Mouse (Mus musculus): Measurements from ENCODE around the gene Ptprcap. TPM values are rescaled to one million over a fixed set of nuclear protein-coding genes. Genes with fewer than 3 reads are reported as not detected.

Gene Ptprcap
- polyA plus RNA-seq, 1 experiment from 2014 or later, result 1.2 TPM

DNA sequence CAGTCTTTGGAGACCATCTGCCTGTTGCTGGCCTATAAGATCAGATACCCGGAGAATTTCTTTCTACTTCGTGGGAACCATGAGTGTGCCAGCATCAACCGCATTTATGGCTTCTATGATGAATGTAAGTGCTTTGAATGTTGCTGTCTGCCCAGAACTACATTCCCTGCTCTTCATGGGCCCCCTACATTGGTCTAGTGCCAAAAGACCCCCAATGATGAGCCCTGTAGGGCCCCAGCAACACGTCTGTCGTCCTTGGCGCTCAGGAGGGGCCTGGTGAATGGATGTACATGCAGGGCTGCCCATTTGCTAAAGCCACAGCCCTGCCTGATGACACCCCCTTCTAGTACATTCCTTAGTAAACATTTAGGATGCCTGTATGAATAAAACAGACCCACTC is 39.7 kb downstream of the Ptprcap start:
- WGBS, result 59% methylated on average over 6 of the region's 6 CpGs
- Histone ChIP-seq H3K4me3 (replicated peaks) (peak overlapping the region; percentile 87), H3K9ac (peak overlapping the region; percentile 99), H3K27ac (peak overlapping the region; percentile 98; the same call in 1 of the 2 replicates), H3K4me2 (peak overlapping the region; percentile 77), H3K36me3 (peaks cover 49% of the 10 kb centered on the region), H3K9me3 (replicated peaks) (no peaks in the 10 kb centered on the region), H3K4me1 (peaks cover 65% of the 10 kb centered on the region), H3K27me3 (no peaks in the 10 kb centered on the region)
- no peak for ATAC-seq (replicated peaks; ENCODE audit: low FRiP score)

DNA sequence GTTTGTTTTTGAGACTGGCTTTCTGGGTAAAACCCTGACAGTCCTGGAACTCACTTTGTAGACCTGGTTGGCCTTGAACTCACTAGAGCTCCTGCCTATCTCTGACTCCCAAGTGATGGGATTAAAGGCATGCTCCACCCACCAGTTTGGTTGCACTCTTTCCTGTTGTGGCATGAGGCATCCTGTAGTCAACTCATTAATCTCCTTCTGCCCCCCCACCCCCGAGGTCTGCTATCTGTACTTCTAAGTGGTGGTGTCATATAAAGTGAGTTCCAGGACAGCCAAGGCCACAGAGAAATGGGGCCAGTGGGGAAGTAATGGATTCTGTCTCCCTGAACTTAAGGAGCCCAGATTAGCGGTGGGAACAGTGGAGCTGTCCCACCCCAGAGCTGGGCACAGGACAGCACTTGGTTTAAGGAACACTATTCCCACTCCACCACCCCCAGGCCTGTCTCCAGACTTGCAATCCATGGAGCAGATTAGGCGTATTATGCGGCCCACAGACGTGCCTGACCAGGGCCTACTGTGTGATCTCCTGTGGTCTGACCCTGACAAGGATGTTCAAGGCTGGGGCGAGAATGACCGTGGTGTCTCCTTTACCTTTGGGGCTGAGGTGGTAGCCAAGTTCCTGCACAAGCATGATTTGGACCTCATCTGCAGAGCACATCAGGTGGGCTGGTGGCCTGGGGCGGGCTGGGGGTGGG is 40.8 kb downstream of the Ptprcap start:
- Histone ChIP-seq H3K27ac (no peak overlapping the region), H3K4me1 (peaks cover 64% of the 10 kb centered on the region), H3K4me3 (replicated peaks) (peak overlapping the region; percentile 87; the same call in 1 of the 2 replicates), H3K27me3 (no peaks in the 10 kb centered on the region), H3K4me2 (0 out of 2 replicates have a peak overlapping the region, but pooled peaks have one; percentile 77), H3K9ac (no peak overlapping the region), H3K9me3 (replicated peaks) (no peaks in the 10 kb centered on the region), H3K36me3 (peaks cover 59% of the 10 kb centered on the region)
- no peak for ATAC-seq (replicated peaks; ENCODE audit: low FRiP score)
- WGBS, result 83% methylated on average over 8 of the region's 8 CpGs

DNA sequence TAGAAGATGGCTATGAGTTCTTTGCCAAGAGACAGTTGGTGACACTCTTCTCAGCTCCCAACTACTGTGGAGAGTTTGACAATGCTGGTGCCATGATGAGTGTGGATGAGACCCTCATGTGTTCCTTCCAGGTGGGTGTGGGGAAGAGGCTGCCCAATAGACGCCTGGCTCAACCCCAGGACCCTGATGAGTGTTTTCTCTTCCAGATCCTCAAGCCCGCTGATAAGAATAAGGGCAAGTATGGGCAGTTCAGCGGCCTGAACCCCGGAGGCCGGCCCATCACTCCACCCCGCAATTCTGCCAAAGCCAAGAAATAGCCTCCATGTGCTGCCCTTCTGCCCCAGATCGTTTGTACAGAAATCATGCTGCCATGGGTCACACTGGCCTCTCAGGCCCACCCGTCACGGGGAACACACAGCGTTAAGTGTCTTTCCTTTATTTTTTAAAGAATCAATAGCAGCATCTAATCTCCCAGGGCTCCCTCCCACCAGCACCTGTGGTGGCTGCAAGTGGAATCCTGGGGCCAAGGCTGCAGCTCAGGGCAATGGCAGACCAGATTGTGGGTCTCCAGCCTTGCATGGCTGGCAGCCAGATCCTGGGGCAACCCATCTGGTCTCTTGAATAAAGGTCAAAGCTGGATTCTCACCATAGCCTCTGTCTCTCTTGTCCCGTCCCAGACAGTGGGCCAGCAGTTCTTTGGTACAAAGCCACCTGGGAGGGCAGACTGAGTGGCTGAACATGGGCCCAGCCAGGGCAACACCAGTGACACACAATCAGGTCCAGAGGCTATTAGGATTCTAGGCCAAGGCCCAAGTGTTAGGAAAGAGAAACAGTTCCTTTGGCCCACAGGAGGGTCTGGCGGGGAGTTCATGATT is 41.6 kb downstream of the Ptprcap start:
- H3K4me3 ChIP-seq (replicated peaks), result no peak overlapping the region
- H3K36me3 ChIP-seq, result peaks cover 67% of the 10 kb centered on the region
- 76% methylated on average over 12 of the region's 12 CpGs for WGBS
- H3K4me1 ChIP-seq, result peaks cover 70% of the 10 kb centered on the region
- 0 out of 2 replicates have a peak overlapping the region, but pooled peaks have one; percentile 45 for H3K27ac ChIP-seq
- 0 out of 2 replicates have a peak overlapping the region, but pooled peaks have one; percentile 77 for H3K4me2 ChIP-seq
- ATAC-seq (replicated peaks; ENCODE audit: low FRiP score), result no peak
- no peaks in the 10 kb centered on the region for H3K27me3 ChIP-seq
- no peak overlapping the region for H3K9ac ChIP-seq
- no peaks in the 10 kb centered on the region for H3K9me3 ChIP-seq (replicated peaks)

DNA sequence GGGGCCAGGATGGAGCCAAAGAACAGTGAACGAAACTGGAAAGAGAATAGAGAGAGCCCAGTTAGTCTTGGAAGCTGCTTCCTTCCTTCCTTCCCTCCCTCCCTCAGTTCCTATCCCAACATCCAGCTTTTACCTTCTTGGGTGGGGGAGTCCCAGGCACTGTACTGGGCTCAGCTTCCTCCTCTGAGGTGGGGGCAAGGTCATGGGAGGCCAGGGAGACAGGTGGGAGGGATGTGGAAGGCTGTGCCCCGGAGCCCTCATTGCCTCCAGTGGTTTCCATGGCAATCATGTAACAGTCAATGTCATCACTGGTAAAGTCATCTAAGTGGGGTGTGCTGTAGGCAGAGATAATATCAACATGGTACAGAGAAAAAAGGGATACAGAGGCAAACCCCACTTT is 42.6 kb downstream of the Ptprcap start:
- 27% methylated on average over 2 of the region's 2 CpGs for WGBS

DNA sequence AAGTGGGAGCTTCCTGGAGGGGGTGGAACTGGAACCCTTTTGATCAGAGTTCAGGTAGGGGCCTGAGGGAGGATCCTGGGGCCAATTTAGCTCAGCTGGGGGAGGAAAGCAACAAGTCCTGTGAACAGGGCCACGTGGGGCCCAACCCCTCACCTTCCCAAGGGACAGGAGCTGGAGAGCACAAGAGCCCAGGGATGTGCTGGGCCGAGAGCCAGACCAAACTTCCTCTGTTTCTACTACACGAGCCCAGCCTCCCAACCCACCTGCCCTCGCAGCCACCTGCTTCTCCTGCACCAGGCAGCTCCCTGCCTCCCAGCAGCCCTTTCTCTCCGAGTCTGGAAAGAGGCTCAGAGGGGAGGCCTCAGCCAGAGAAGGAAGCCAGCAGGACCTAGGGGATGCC is 43.1 kb downstream of the Ptprcap start:
- H3K36me3 ChIP-seq, result peaks cover 70% of the 10 kb centered on the region
- H3K4me3 ChIP-seq (replicated peaks), result no peak overlapping the region
- H3K27me3 ChIP-seq, result no peaks in the 10 kb centered on the region
- H3K27ac ChIP-seq, result peak overlapping the region; percentile 45
- ATAC-seq (replicated peaks; ENCODE audit: low FRiP score), result no peak
- H3K4me2 ChIP-seq, result no peak overlapping the region
- peaks cover 67% of the 10 kb centered on the region for H3K4me1 ChIP-seq
- WGBS, result 6% methylated on average over 5 of the region's 5 CpGs
- H3K9me3 ChIP-seq (replicated peaks), result no peaks in the 10 kb centered on the region
- no peak overlapping the region for H3K9ac ChIP-seq

More for the DNA sequence above, 42.6 kb downstream of the Ptprcap start:
- H3K27ac ChIP-seq, result peak overlapping the region; percentile 45
- H3K9ac ChIP-seq, result no peak overlapping the region
- H3K4me2 ChIP-seq, result no peak overlapping the region
- no peaks in the 10 kb centered on the region for H3K27me3 ChIP-seq
- peaks cover 72% of the 10 kb centered on the region for H3K4me1 ChIP-seq
- H3K9me3 ChIP-seq (replicated peaks), result no peaks in the 10 kb centered on the region
- peaks cover 70% of the 10 kb centered on the region for H3K36me3 ChIP-seq
- H3K4me3 ChIP-seq (replicated peaks), result no peak overlapping the region
- ATAC-seq (replicated peaks; ENCODE audit: low FRiP score), result no peak

DNA sequence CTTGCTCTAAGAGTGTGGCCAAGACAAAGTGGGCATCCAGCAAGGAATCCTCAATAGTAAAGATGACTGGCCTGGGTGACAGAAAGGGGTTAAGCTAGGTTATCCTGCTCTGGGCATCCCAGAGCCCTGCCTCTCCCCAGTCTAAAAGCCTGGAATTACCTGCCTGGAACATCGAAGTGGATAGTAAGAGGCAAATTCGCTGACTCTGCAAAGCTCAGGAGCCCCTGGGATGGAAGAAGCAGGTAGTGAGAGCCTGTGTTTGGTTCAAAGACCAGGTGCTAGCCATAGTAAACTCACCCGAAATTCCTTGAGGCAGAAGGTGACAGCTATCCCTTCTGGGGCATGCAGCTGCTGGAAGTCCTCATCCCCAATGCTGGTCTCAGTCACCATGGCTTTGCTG is 43.8 kb downstream of the Ptprcap start:
- Histone ChIP-seq H3K27ac (0 out of 2 replicates have a peak overlapping the region, but pooled peaks have one; percentile 45), H3K4me3 (replicated peaks) (no peak overlapping the region), H3K36me3 (peaks cover 70% of the 10 kb centered on the region), H3K9me3 (replicated peaks) (no peaks in the 10 kb centered on the region), H3K4me1 (peaks cover 72% of the 10 kb centered on the region), H3K27me3 (no peaks in the 10 kb centered on the region), H3K4me2 (no peak overlapping the region), H3K9ac (no peak overlapping the region; the same call in 1 of the 2 replicates)
- 63% methylated on average over 3 of the region's 3 CpGs for WGBS
- ATAC-seq (replicated peaks; ENCODE audit: low FRiP score), result no peak

DNA sequence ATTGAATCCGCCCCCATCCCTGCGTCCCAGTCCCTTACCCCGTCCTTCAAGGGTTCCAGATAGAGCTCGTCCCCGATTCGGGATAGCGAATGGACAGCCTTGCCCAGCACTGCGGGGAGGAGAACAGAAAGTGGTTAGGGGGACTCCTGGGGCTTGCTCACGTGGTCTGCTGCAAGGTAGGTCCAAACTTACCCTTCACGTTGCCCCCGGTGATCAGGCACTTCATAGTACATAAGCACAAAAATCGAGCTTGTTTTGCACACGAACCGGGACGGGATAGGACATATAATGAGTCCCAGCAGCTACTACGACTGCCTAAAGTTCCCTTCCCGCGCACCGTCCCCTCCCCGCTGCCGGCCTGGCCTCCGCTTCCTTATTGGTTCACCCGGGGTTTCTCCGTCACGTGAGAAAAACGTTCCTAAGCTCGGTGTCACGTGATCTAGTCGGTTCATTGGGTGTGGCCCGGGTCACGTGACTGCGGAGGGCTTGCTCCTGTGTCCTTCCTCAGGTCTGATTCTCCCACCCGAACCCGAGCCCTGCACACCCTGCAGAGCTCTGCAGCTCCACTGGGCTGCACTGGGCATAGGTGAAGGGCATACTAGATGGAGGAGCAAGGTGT is 48.0 kb downstream of the Ptprcap start, which contains the start of gene Rad9a:
Gene Rad9a (minus strand): TSS at position 372 of the 619 bp plus-strand sequence.
- peak; percentile 81 for ATAC-seq (replicated peaks; ENCODE audit: low FRiP score)
- Histone ChIP-seq H3K9ac (peak within 1 kb of the TSS; percentile 75), H3K36me3 (peaks cover 37% of the 10 kb centered on the region), H3K4me3 (replicated peaks) (peak within 1 kb of the TSS; percentile 76), H3K27me3 (peaks cover 5% of the 10 kb centered on the region; the same call in 1 of the 2 replicates), H3K9me3 (replicated peaks) (no peaks in the 10 kb centered on the region), H3K4me2 (peak within 1 kb of the TSS; percentile 92), H3K27ac (peak within 1 kb of the TSS; percentile 84), H3K4me1 (peaks cover 44% of the 10 kb centered on the region)
- WGBS, result 0% methylated on average over 34 of the region's 34 CpGs

DNA sequence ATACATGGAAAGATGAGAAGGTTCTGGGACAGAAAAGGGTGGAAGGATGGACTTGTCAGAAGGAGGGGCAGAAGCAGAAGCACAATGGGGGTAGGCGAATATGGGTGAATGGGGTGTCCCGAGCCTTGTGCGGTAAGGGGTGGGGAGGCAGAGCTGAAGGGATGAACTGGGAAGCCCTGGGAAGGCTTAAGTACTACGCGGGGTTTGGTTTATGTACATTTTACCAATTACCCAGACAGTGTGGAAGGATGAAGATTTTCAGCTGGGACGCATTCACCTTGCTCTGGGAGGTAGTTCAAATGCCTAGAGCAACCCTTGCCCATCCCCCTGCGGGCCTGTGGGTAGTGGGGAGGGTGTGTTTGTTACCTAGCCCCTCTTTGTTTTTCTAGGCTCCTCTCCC is 48.7 kb downstream of the Ptprcap start:
- peak overlapping the region; percentile 75 for H3K9ac ChIP-seq
- peak overlapping the region; percentile 92 for H3K4me2 ChIP-seq
- H3K27ac ChIP-seq, result peak overlapping the region; percentile 49; the same call in 1 of the 2 replicates
- H3K9me3 ChIP-seq (replicated peaks), result no peaks in the 10 kb centered on the region
- no peak for ATAC-seq (replicated peaks; ENCODE audit: low FRiP score)
- peaks cover 30% of the 10 kb centered on the region for H3K36me3 ChIP-seq
- 21% methylated on average over 7 of the region's 7 CpGs for WGBS
- H3K27me3 ChIP-seq, result peaks cover 5% of the 10 kb centered on the region; the same call in 1 of the 2 replicates
- peak overlapping the region; percentile 76 for H3K4me3 ChIP-seq (replicated peaks)
- H3K4me1 ChIP-seq, result peaks cover 37% of the 10 kb centered on the region

DNA sequence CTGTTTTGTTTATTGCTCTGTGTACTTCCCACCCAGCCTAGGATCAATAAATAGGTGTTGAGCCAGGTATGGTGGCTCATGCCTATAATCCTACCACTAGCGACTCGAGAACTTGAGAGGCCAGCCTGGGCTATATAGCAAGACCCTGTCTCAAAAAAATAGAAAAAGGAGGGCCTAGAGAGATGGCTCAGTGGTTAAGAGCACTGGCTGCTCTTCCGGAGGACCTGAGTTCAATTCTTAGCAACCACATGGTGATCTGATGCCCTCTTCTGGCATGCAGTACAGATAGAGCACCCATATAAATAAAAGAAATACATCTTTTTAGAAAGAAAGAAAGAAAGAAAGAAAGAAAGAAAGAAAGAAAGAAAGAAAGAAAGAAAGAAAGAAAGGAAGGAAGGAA is 49.7 kb downstream of the Ptprcap start:
- H3K36me3 ChIP-seq, result peaks cover 20% of the 10 kb centered on the region
- no peak overlapping the region for H3K9ac ChIP-seq
- no peak overlapping the region for H3K4me2 ChIP-seq
- H3K27me3 ChIP-seq, result peaks cover 5% of the 10 kb centered on the region; the same call in 1 of the 2 replicates
- H3K27ac ChIP-seq, result no peak overlapping the region
- WGBS, result 63% methylated on average over 3 of the region's 3 CpGs
- no peak overlapping the region for H3K4me3 ChIP-seq (replicated peaks)
- peaks cover 29% of the 10 kb centered on the region for H3K4me1 ChIP-seq
- H3K9me3 ChIP-seq (replicated peaks), result no peaks in the 10 kb centered on the region
- ATAC-seq (replicated peaks; ENCODE audit: low FRiP score), result no peak

DNA sequence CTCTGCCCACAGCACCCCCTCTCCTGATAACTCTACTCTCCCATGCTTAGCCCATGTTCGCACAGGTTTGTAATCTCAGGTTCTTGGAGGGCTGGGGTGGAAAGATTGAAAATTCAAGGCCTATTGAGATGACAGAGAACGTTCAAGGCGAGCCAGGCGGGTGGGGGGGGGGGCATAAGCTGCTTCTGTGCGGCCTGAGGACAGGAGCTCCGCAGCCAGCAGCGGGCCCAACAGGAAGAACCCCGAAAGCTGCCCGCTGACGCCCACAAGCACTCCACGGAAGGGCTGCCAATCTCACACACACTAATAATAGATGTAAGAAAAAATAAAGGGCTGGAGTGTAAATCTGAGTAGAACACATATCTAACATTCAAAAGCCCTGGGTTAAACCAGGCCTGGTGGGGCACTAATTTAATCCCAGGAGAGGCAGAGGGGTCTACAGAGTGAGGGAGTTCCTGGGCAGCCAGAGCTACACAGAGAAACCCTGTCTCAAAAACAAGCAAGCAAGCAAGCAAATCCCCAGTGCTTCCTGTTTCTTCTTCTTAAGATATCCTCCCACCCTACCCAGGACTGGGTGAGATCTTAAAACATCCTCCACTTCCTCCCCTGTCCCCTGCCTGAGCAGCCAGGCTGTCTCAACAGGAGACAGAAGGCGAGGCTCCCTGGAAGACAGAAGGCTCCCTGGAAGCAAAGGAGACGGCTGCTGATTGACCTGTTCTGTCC is 50.4 kb downstream of the Ptprcap start:
- ATAC-seq (replicated peaks; ENCODE audit: low FRiP score), result no peak
- Histone ChIP-seq H3K27ac (peak overlapping the region; percentile 15; the same call in 1 of the 2 replicates), H3K4me3 (replicated peaks) (no peak overlapping the region), H3K36me3 (peaks cover 14% of the 10 kb centered on the region), H3K9ac (no peak overlapping the region), H3K4me2 (no peak overlapping the region), H3K4me1 (peaks cover 29% of the 10 kb centered on the region), H3K9me3 (replicated peaks) (no peaks in the 10 kb centered on the region), H3K27me3 (peaks cover 5% of the 10 kb centered on the region; the same call in 1 of the 2 replicates)
- 65% methylated on average over 13 of the region's 13 CpGs for WGBS

DNA sequence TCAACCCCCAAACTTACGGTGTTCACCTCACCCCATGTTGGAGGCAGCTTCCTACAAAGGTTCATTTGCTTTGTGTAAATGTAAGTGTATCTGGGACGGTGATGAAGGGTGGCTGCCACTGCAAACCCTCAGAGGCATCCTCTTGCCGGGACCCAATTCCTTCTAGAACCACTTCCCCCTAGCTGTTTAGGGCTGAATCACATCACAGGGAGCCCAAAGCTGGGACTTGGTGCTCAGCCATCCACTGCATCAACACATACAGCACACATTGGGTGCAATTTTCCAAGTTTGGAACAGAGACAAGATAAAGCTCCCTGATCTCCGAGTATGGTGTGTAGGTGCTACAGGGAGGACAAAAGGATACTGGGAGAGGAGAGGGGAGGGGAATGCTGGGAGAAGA is 51.5 kb downstream of the Ptprcap start:
- ATAC-seq (replicated peaks; ENCODE audit: low FRiP score), result no peak
- 70% methylated on average over 4 of the region's 4 CpGs for WGBS
- Histone ChIP-seq H3K9me3 (replicated peaks) (no peaks in the 10 kb centered on the region), H3K27me3 (peaks cover 5% of the 10 kb centered on the region; the same call in 1 of the 2 replicates), H3K4me3 (replicated peaks) (no peak overlapping the region), H3K9ac (no peak overlapping the region), H3K4me2 (no peak overlapping the region), H3K36me3 (peaks cover 3% of the 10 kb centered on the region), H3K27ac (no peak overlapping the region), H3K4me1 (peaks cover 25% of the 10 kb centered on the region)
